Mouse (Mus musculus) forebrain, postnatal 0 days (tissue): ENCODE measurements at regions not wholly inside any gene's neighbourhood (a gene's known extent, or its start where the extent isn't known, plus 50 kb on each side); places are given as distances from the start of the nearest gene placed in this dataset.

Source experiments
- ATAC-seq: fragments of 200-750 bp; cut with Nextera tagmentation; 2 replicates; pipeline ENCODE4 v1.8.0; 2017; ENCODE audit warnings: mild to moderate bottlenecking, moderate library complexity
- DNase-seq: peaks from one replicate; pipeline ENCODE4 v3.0.0-alpha.2; 2015
- H3K27ac ChIP-seq: fragments of 300-500 bp; sonication (generic); 2 replicates; pipeline ENCODE4 v1.5.1; 2014; ENCODE audit warnings: low read depth, mild to moderate bottlenecking, antibody characterized with exemption, low read length, moderate library complexity, mixed read lengths
- H3K27me3 ChIP-seq: fragments of 300-500 bp; sonication (generic); 2 replicates; pipeline ENCODE4 v1.6.1; 2014; ENCODE audit warnings: mild to moderate bottlenecking, low read length, mixed read lengths; ENCODE audit not compliant: insufficient read depth
- H3K36me3 ChIP-seq: fragments of 300-500 bp; sonication (generic); 2 replicates; pipeline ENCODE4 v1.6.1; 2014; ENCODE audit warnings: mild to moderate bottlenecking, moderate library complexity; ENCODE audit not compliant: insufficient read depth
- H3K4me1 ChIP-seq: fragments of 300-500 bp; sonication (generic); 2 replicates; pipeline ENCODE4 v1.6.1; 2014; ENCODE audit warnings: antibody characterized with exemption; ENCODE audit not compliant: insufficient read depth
- H3K4me2 ChIP-seq: fragments of 300-500 bp; sonication (generic); 2 replicates; pipeline ENCODE4 v1.6.1; 2014; ENCODE audit warnings: low read depth, mild to moderate bottlenecking, moderate library complexity
- H3K4me3 ChIP-seq: fragments of 300-500 bp; sonication (generic); 2 replicates; pipeline ENCODE4 v1.5.1; 2014; ENCODE audit warnings: low read depth, low read length, mixed read lengths
- H3K9ac ChIP-seq: fragments of 300-500 bp; sonication (generic); 2 replicates; pipeline ENCODE4 v1.6.1; 2014; ENCODE audit warnings: mild to moderate bottlenecking
- H3K9me3 ChIP-seq: fragments of 300-500 bp; sonication (generic); 2 replicates; pipeline ENCODE4 v1.6.1; 2016; ENCODE audit warnings: low read length
- CTCF ChIP-seq: sonication (generic); IDR thresholded peaks from 2 replicates; pipeline ENCODE4 v1.5.1; 2016; ENCODE audit warnings: antibody characterized with exemption, control low read depth, low read depth
- WGBS: fragments of 180-500 bp; shearing (Covaris S2); extraction: QIAGEN DNeasy Blood & Tissue Kit; methylation state at CpG from one replicate; pipeline ENCODE4 v1.1.7; 2014; 5-methylcytosine and 5-hydroxymethylcytosine counted together

GRCm38 (mm10) chr6:13523463-13524202, 84.3 kb downstream of the Tmem168 start:
- H3K36me3 ChIP-seq = no peaks in the 10 kb centered on the region
- H3K4me2 ChIP-seq = no peak overlapping the region
- no peak overlapping the region for H3K9ac ChIP-seq
- H3K27me3 ChIP-seq = no peaks in the 10 kb centered on the region
- H3K27ac ChIP-seq = no peak overlapping the region
- H3K4me1 ChIP-seq = no peaks in the 10 kb centered on the region
- peak; percentile 72 for DNase-seq
- no peaks in the 10 kb centered on the region for H3K9me3 ChIP-seq
- no peak for TF ChIP-seq CTCF
- H3K4me3 ChIP-seq = no peak overlapping the region
- ATAC-seq = peak; percentile 93
- 47% methylated on average over 8 of the region's 8 CpGs for WGBS

- H3K4me2 ChIP-seq = no peak overlapping the region
- H3K4me1 ChIP-seq = no peaks in the 10 kb centered on the region
- no peaks in the 10 kb centered on the region for H3K36me3 ChIP-seq
- H3K27me3 ChIP-seq = no peaks in the 10 kb centered on the region
- H3K9me3 ChIP-seq = no peaks in the 10 kb centered on the region
- DNase-seq (no peak), ATAC-seq (no peak)
- TF ChIP-seq CTCF = no peak
- H3K4me3 ChIP-seq = no peak overlapping the region
- H3K27ac ChIP-seq = no peak overlapping the region
- WGBS = 79% methylated on average over 3 of the region's 3 CpGs
- H3K9ac ChIP-seq = no peak overlapping the region
These were observed 93.8 kb downstream of the Tmem168 start for GRCm38 (mm10) chr6:13514126-13514525.

- peak; percentile 16 for DNase-seq
- peak; percentile 62 for ATAC-seq
- Histone ChIP-seq H3K4me1 (no peaks in the 10 kb centered on the region), H3K4me3 (no peak overlapping the region), H3K9me3 (no peaks in the 10 kb centered on the region), H3K27me3 (no peaks in the 10 kb centered on the region), H3K36me3 (no peaks in the 10 kb centered on the region), H3K4me2 (no peak overlapping the region), H3K9ac (no peak overlapping the region), H3K27ac (0 out of 2 replicates have a peak overlapping the region, but pooled peaks have one; percentile 9)
- no peak for TF ChIP-seq CTCF
- WGBS = 70% methylated on average over 5 of the region's 5 CpGs
These were observed 131.3 kb downstream of the Tmem168 start for GRCm38 (mm10) chr6:13476493-13477129.

GRCm38 (mm10) chr6:13449160-13449787, 158.6 kb downstream of the Tmem168 start:
- Histone ChIP-seq H3K9ac (no peak overlapping the region), H3K27me3 (no peaks in the 10 kb centered on the region), H3K36me3 (no peaks in the 10 kb centered on the region), H3K9me3 (no peaks in the 10 kb centered on the region), H3K27ac (peak overlapping the region; percentile 37; the same call in 1 of the 2 replicates), H3K4me2 (no peak overlapping the region), H3K4me1 (no peaks in the 10 kb centered on the region), H3K4me3 (no peak overlapping the region)
- no peak for TF ChIP-seq CTCF
- WGBS = 38% methylated on average over 3 of the region's 3 CpGs
- peak; percentile 71 for DNase-seq
- peak; percentile 94 for ATAC-seq

GRCm38 (mm10) chr6:13413768-13414167, 189.0 kb upstream of the Vwde start:
- peak; percentile 40 for TF ChIP-seq CTCF
- Histone ChIP-seq H3K4me3 (no peak overlapping the region), H3K9ac (no peak overlapping the region), H3K27me3 (no peaks in the 10 kb centered on the region), H3K4me2 (no peak overlapping the region), H3K4me1 (no peaks in the 10 kb centered on the region), H3K27ac (no peak overlapping the region), H3K9me3 (no peaks in the 10 kb centered on the region), H3K36me3 (no peaks in the 10 kb centered on the region)
- DNase-seq (no peak), ATAC-seq (no peak)

GRCm38 (mm10) chr6:13413092-13413491, 188.3 kb upstream of the Vwde start:
- 89% methylated on average over 3 of the region's 3 CpGs for WGBS
- Histone ChIP-seq H3K27me3 (no peaks in the 10 kb centered on the region), H3K27ac (no peak overlapping the region), H3K9me3 (no peaks in the 10 kb centered on the region), H3K9ac (no peak overlapping the region), H3K36me3 (no peaks in the 10 kb centered on the region), H3K4me1 (no peaks in the 10 kb centered on the region), H3K4me2 (no peak overlapping the region), H3K4me3 (no peak overlapping the region)
- DNase-seq (no peak), ATAC-seq (no peak)
- no peak for TF ChIP-seq CTCF

- no peak for ATAC-seq
- Histone ChIP-seq H3K36me3 (no peaks in the 10 kb centered on the region), H3K9me3 (no peaks in the 10 kb centered on the region), H3K27me3 (no peaks in the 10 kb centered on the region), H3K4me1 (no peaks in the 10 kb centered on the region), H3K27ac (no peak overlapping the region), H3K4me2 (no peak overlapping the region), H3K4me3 (no peak overlapping the region), H3K9ac (no peak overlapping the region)
- WGBS = 95% methylated on average over 1 of the region's 1 CpGs
- DNase-seq = no peak
- TF ChIP-seq CTCF = no peak
These were observed 159.7 kb upstream of the Vwde start for GRCm38 (mm10) chr6:13384469-13384868.
